Mouse (Mus musculus): ENCODE results near the gene Adamts1.

DNA sequence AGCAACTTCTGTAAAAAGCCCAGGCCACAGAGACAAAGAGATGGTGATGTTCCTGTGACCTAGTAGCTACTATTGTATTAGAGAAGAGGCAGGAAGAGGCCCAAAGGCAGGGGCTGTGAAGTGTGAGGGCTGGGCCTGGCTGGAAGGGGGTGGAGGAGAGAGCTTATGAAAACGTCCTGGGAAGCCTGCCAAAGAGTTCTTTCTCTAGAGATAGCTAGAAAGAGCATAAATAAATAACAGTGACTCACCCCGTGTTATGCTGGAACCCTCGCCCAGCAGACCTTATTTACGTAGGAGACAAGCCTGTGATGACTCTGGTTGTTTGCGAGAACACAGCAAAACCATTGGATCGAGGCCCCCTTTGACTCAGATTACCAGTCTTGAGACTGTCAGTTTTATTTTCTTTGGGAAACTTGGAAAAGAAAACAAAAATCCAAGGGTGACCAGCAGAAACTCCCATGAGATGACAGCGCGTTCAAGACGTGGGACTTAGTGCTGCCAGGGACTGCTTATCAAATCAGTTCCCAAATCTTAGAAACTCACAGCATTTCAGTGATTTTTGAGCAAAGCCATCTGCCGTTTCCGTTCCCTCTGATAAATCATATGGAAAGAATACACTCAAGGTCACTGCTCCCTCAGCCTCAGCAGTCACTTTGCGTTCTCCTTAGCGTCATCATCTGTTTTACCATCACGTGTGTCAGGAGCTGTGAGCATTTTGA, 46.7 kb downstream of the Adamts1 start:
- TF ChIP-seq CTCF (IDR thresholded peaks at IDR 0.05; ENCODE audit: borderline replicate concordance, insufficient read depth, low read depth, low read length) (no peak), POLR2A (IDR thresholded peaks at IDR 0.05; ENCODE audit: borderline replicate concordance, insufficient read depth, low read length) (no peak)
